Mouse (Mus musculus) cerebellum, adult 2 months (tissue): ENCODE data around the gene Tmem131. TPM values are rescaled to one million over a fixed set of nuclear protein-coding genes. Genes with fewer than 3 reads are reported as not detected.

Experiments used
- DNase-seq, 2 experiments: peaks; one replicate each; pipeline ENCODE4 v3.0.0; 2021
- H3K27ac ChIP-seq: fragments of 200-500 bp; 2 replicates; pipeline ENCODE4 v1.5.1; 2012; ENCODE audit warnings: low read length, control low read depth, inconsistent platforms; ENCODE audit not compliant: insufficient read depth
- H3K27me3 ChIP-seq: fragments of 200-500 bp; 2 replicates; pipeline ENCODE4 v1.6.1; 2012; ENCODE audit warnings: inconsistent platforms, mild to moderate bottlenecking, low read length, moderate library complexity; ENCODE audit not compliant: control insufficient read depth, insufficient read depth
- H3K4me1 ChIP-seq: fragments of 200-500 bp; 2 replicates; pipeline ENCODE4 v1.6.1; 2011; ENCODE audit warnings: low read length; ENCODE audit not compliant: control insufficient read depth, insufficient read depth
- H3K4me3 ChIP-seq: fragments of 200-500 bp; replicated peaks from 2 replicates; pipeline ENCODE3; 2011; ENCODE audit warnings: mild to moderate bottlenecking, low read depth, low read length, control low read depth; ENCODE audit not compliant: insufficient read depth
- CTCF ChIP-seq: fragments of 200-500 bp; IDR thresholded peaks from 2 replicates; pipeline ENCODE4 v1.5.1; 2011; ENCODE audit warnings: low read depth, mild to moderate bottlenecking, control low read depth, low read length, moderate library complexity, borderline replicate concordance; ENCODE audit not compliant: insufficient read depth
- POLR2A ChIP-seq: fragments of 200-500 bp; IDR thresholded peaks from 2 replicates; pipeline ENCODE4 v1.6.1; 2011; ENCODE audit warnings: low read length, control low read depth, borderline replicate concordance; ENCODE audit not compliant: insufficient read depth
- WGBS: fragments of 180-500 bp; shearing (Covaris S2); methylation state at CpG from one replicate; pipeline ENCODE4 v1.1.7; 2018; 5-methylcytosine and 5-hydroxymethylcytosine counted together
- polyA plus RNA-seq: library from polyadenylated mRNA; depleted of rRNA; stranded (reverse); fragments of >200 nt; gene quantifications from 2 replicates; pipeline ENCODE4 v1.2.3, GENCODE M21; 2012

Gene Tmem131
- polyA plus RNA-seq, 1 experiment: 31.4 TPM

GRCm38 (mm10) chr1:36806181-36806905 lies 137.1 kb downstream of the Tmem131 start:
- WGBS: 98% methylated on average over 7 of the region's 7 CpGs
- Histone ChIP-seq H3K27ac (no peak overlapping the region), H3K4me3 (no peak overlapping the region), H3K4me1 (no peaks in the 10 kb centered on the region; the same call in 1 of the 2 replicates), H3K27me3 (no peaks in the 10 kb centered on the region)
- no peak for TF ChIP-seq POLR2A
- TF ChIP-seq CTCF: no peak
- no peak for DNase-seq

DNA sequence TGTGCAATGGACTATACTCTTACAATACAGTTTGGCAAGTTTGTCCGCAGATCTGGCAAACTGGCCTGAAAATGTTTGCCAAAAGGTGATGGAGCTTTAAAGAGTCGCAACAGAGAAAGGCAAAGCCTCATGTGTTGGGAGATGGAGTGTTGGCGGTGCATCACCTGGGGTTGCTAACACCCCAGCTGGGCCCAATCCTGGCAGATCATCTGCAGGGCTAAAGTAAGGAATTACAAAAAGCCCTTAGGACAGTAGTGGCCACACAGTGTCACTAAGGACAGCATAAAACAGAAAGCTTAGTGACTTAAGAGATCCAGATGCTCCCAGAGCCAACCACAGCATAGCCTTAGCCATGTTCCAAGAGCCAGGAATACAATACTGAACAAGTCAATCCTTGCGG lies 138.6 kb downstream of the Tmem131 start:
- TF ChIP-seq CTCF: no peak
- no peak for TF ChIP-seq POLR2A
- no peak overlapping the region for H3K27ac ChIP-seq
- H3K27me3 ChIP-seq: no peaks in the 10 kb centered on the region
- 53% methylated on average over 4 of the region's 4 CpGs for WGBS
- no peak for DNase-seq
- peaks cover 3% of the 10 kb centered on the region; the same call in 1 of the 2 replicates for H3K4me1 ChIP-seq
- no peak overlapping the region for H3K4me3 ChIP-seq

- Histone ChIP-seq H3K27ac (no peak overlapping the region), H3K4me3 (no peak overlapping the region), H3K4me1 (peaks cover 3% of the 10 kb centered on the region; the same call in 1 of the 2 replicates), H3K27me3 (no peaks in the 10 kb centered on the region)
- no peak for TF ChIP-seq CTCF
- no peak for TF ChIP-seq POLR2A
- DNase-seq: no peak
- WGBS: 67% methylated on average over 9 of the region's 9 CpGs
These were observed 139.2 kb downstream of the Tmem131 start for GRCm38 (mm10) chr1:36804259-36804658.

DNA sequence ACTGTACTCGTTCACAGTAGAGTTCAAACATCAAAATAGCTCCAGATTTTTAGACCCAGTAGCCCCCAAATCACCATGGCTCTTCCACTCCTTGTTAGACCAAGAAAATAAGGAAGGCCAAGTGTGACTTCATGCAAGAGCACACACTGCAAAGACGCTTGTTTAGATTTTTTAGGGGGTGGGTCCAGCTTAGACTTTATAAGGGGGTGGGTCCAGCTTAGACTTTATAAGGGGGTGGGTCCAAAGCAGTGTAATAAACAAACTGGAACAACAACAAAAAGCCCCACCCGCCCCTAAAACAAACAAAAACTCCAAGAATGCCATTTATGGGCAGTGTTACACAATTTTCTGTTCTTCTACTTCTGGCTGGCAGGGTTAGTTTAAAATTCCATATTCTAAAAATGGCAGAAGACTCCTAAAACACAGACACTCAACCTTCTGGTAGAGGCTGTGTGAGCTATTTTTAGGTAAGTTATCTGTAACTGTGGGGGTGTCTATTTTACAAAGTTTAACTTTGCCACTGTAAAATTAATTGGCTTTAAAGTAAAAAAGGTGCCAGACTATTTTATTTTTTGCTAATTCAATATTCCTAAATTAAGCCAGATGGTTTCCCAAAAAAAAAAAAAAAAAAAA lies 143.0 kb downstream of the Tmem131 start:
- no peak for DNase-seq
- Histone ChIP-seq H3K4me3 (no peak overlapping the region), H3K27me3 (no peaks in the 10 kb centered on the region), H3K27ac (no peak overlapping the region), H3K4me1 (peaks cover 3% of the 10 kb centered on the region; the same call in 1 of the 2 replicates)
- TF ChIP-seq CTCF (no peak), POLR2A (no peak)
- 85% methylated on average over 3 of the region's 3 CpGs for WGBS

GRCm38 (mm10) chr1:36797481-36797880 lies 146.0 kb downstream of the Tmem131 start:
- Histone ChIP-seq H3K27ac (no peak overlapping the region), H3K4me1 (peaks cover 3% of the 10 kb centered on the region; the same call in 1 of the 2 replicates), H3K4me3 (no peak overlapping the region), H3K27me3 (no peaks in the 10 kb centered on the region)
- 51% methylated on average over 10 of the region's 10 CpGs for WGBS
- no peak for DNase-seq
- TF ChIP-seq POLR2A (no peak), CTCF (no peak)

GRCm38 (mm10) chr1:36796711-36797110 lies 146.8 kb downstream of the Tmem131 start:
- Histone ChIP-seq H3K27ac (no peak overlapping the region), H3K27me3 (no peaks in the 10 kb centered on the region), H3K4me3 (no peak overlapping the region), H3K4me1 (peaks cover 3% of the 10 kb centered on the region; the same call in 1 of the 2 replicates)
- no peak for DNase-seq
- TF ChIP-seq CTCF: no peak
- TF ChIP-seq POLR2A: no peak
- 89% methylated on average over 7 of the region's 7 CpGs for WGBS

- H3K27ac ChIP-seq: no peak overlapping the region
- H3K4me3 ChIP-seq: no peak overlapping the region
- no peak for DNase-seq
- H3K4me1 ChIP-seq: 0 out of 2 replicates have a peak, but pooled peaks cover 2% of the 10 kb centered on the region
- no peak for TF ChIP-seq POLR2A
- TF ChIP-seq CTCF: no peak
- H3K27me3 ChIP-seq: no peaks in the 10 kb centered on the region
- WGBS: 73% methylated on average over 8 of the region's 8 CpGs
These were observed 154.1 kb downstream of the Tmem131 start for GRCm38 (mm10) chr1:36789416-36789815.

DNA sequence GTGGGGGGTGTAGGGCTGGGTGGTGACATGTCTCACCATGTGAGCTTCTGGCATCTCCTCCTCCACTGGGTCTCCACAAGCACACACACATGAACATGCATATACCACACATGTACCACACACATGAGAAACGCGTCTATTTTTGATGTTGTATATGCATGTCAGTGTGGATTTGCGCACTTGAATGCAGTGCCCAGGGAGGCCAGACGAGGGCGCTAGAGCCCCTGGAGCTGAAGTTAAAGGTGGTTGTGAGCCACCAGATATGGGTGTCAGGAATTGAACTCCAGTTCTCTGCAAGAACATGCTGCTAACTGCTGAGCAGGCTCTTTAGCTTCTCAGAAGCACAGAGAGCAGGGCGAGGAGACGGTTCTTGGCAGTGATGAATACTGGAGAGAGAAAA lies 157.1 kb downstream of the Tmem131 start:
- Histone ChIP-seq H3K27me3 (no peaks in the 10 kb centered on the region), H3K4me3 (no peak overlapping the region), H3K27ac (no peak overlapping the region), H3K4me1 (0 out of 2 replicates have a peak, but pooled peaks cover 8% of the 10 kb centered on the region)
- no peak for DNase-seq
- TF ChIP-seq CTCF (peak; percentile 29; the same call in 1 of the 2 replicates), POLR2A (no peak)
- WGBS: 87% methylated on average over 7 of the region's 7 CpGs
